Mouse (Mus musculus): ENCODE measurements around the gene Zdhhc4.
A peak's percentile ranks its signal among the peaks of the same experiment; 100 is the strongest.

Gene Zdhhc4

DNA sequence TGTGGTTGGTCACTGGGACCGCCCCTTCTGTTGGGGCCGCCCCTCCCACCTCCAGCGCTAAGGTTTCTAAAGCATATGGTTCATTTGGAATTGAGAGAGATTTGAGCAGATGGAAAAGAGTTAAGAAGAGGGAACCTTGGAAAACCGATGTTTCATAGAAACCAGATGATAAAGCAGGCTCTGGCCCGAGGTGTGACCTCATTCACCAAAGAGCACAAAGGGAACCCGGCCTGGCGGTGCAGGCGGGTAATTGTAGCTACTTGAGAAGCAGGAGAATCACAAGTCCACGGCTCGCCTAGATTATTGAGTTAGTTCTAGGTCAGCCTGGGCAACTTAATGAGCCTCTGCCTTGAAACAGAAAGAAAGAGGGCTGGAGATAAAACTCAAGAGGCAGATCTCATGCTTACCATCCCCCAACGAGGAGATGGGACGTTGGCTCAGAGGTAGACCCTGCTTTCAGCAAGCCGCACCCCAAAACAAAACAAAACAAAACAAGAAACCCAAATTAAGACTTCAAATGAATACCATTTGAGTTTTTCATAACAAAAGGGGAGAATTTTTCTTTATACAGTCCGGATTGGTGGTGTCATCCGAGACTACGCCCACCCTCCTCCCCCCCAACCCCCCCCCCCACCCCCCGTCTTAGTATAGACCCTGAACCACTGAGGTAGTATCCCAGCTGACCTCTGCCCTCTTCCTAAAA is 27.8 kb upstream of the Zdhhc4 start, which contains the start of gene Grid2ip:
Gene Grid2ip, plus strand, starts transcription at position 653 of the 703 bp plus-strand sequence.
- H3K36me3 ChIP-seq (ENCODE audit: control insufficient read depth, insufficient read depth, low read length, poor library complexity, severe bottlenecking), result no peaks in the 10 kb centered on the region
- no peak for DNase-seq (ENCODE audit: low read depth, low spot score)
- H3K27me3 ChIP-seq (ENCODE audit: control insufficient read depth, insufficient read depth, low read length, poor library complexity, severe bottlenecking), result no peaks in the 10 kb centered on the region

DNA sequence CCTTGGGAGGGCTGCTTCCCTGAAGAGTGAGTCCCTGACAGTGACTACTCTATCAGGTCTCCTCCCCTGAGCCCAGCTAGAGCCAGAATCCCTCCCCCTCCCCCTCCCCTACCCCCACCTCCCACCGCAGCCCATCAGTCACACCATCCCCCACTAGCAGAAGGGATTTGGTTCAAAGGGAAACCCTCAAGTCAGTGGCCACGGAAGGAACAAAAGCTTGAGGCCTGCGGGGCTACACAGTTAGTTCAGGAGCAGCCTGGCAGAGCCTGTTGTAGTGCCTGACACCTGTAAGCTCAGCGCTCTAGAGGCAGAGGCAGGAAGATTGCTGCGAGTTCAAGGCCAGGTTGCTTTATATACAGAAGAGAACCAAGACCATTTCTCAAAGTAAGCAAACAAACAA is 27.0 kb upstream of the Zdhhc4 start:
- H3K27me3 ChIP-seq (ENCODE audit: control insufficient read depth, insufficient read depth, low read length, poor library complexity, severe bottlenecking), result no peaks in the 10 kb centered on the region
- DNase-seq (ENCODE audit: low read depth, low spot score), result no peak
- H3K36me3 ChIP-seq (ENCODE audit: control insufficient read depth, insufficient read depth, low read length, poor library complexity, severe bottlenecking), result no peaks in the 10 kb centered on the region

DNA sequence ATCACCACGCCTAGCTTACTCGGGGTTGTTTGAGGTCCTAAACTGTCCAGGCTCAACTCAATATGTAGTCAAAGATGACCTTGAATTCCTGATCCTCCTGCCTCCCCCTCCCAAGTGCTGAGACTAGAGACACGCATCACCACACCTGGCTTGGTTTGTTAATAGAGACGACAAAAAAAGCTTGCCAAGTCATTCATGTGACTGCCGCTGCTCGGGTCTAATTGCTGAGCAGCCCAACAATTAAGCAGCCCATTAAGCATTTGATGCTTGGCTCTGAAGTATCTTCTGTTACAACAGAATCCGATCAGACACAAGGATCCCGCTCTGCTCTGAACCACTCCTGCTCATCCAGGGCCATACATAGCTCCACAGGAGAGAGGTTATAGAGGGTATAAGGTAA is 17.3 kb upstream of the Zdhhc4 start:
- DNase-seq (ENCODE audit: low read depth, low spot score), result no peak
- Histone ChIP-seq H3K27me3 (ENCODE audit: control insufficient read depth, insufficient read depth, low read length, poor library complexity, severe bottlenecking) (no peaks in the 10 kb centered on the region), H3K36me3 (ENCODE audit: control insufficient read depth, insufficient read depth, low read length, poor library complexity, severe bottlenecking) (no peaks in the 10 kb centered on the region)

DNA sequence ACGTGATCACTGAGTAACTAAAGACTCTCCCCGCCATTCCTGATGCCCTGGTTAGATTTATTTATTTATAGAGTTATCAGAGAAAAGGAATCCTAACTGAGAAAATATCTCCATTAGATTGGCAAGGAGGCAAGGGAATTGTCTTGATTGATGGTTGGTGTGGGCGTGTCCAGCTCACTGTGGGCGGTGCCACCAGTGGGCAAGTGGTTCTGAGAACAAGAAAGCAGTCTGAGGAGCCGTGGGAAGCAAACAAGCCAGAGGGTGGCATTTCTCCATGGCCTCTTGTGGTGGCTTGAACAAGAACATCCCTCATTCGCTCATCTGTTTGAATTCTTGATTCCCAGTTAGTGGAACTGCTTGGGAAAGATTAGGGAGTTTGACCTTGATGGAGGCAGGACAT is 10.5 kb upstream of the Zdhhc4 start:
- DNase-seq (ENCODE audit: low read depth, low spot score), result no peak
- Histone ChIP-seq H3K27me3 (ENCODE audit: control insufficient read depth, insufficient read depth, low read length, poor library complexity, severe bottlenecking) (no peaks in the 10 kb centered on the region), H3K36me3 (ENCODE audit: control insufficient read depth, insufficient read depth, low read length, poor library complexity, severe bottlenecking) (no peaks in the 10 kb centered on the region)

DNA sequence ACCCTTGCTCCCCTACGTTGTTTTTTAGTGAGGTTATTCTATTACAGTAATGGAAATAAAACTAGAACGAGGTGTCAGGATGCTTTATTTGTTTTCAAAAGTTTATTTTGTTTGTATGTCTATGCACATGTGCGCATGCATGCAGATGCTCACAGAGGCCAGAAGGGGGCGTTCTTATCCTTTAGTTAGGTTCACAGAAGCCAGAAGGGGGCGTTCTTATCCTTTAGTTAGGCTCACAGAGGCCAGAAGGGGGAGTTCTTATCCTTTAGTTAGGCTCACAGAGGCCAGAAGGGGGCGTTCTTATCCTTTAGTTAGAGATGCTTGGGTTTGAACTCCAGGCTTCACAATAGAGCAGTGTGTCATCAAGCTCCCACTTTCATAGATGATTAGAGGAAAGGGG is 7.5 kb upstream of the Zdhhc4 start:
- no peaks in the 10 kb centered on the region for H3K36me3 ChIP-seq (ENCODE audit: control insufficient read depth, insufficient read depth, low read length, poor library complexity, severe bottlenecking)
- peak; percentile 30 for DNase-seq (ENCODE audit: low read depth, low spot score)
- no peaks in the 10 kb centered on the region for H3K27me3 ChIP-seq (ENCODE audit: control insufficient read depth, insufficient read depth, low read length, poor library complexity, severe bottlenecking)

DNA sequence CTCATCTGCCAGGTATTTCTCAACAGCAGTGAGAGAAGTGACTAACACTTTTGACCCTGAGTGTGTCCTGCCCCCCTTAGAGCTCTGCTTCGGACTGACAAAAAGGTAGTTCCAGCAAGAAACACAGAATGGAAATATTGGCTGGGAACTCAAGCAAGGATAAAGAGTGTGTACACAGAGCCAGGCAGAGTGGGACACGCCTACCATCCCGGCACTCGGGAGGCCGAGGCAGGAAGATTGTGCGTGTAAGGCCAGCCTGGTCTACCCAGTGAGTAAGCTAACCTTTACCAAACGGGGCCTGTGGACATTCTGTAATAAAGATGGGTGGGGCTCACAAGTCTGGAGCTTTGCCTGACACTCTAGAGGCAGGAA is 6.0 kb upstream of the Zdhhc4 start:
- Histone ChIP-seq H3K27me3 (ENCODE audit: control insufficient read depth, insufficient read depth, low read length, poor library complexity, severe bottlenecking) (no peaks in the 10 kb centered on the region), H3K36me3 (ENCODE audit: control insufficient read depth, insufficient read depth, low read length, poor library complexity, severe bottlenecking) (no peaks in the 10 kb centered on the region)
- DNase-seq (ENCODE audit: low read depth, low spot score), result no peak

DNA sequence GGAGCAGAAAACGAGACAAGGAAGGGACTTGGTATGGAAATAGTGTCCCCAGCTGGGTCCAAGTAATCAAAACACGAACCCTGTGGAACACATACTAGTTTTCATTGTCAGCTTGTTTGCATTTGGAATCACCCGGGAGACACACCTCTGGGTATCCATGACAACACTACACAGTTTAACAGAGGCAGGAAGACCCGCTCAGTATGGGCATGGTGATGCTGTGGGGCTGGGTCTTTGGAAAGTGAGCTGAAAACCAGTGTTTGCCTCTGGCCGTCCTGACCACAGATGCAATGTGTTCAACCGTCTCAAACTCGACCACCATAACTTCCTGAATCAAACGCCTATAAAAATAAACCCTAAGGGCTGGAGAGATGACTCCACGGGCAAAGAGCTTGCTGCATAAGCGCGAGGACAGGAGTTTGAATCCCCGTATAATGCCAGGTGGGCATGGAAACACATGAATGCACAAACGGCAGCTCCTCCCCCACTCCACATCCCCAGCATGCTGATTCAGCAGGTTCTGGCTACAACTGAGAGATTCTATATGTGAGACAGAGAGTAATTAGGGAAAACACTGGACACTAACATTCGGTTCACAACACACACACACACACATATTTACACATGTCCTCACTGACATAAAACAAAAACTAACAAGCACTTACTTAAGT is 5.5 kb upstream of the Zdhhc4 start:
- Histone ChIP-seq H3K36me3 (ENCODE audit: control insufficient read depth, insufficient read depth, low read length, poor library complexity, severe bottlenecking) (no peaks in the 10 kb centered on the region), H3K27me3 (ENCODE audit: control insufficient read depth, insufficient read depth, low read length, poor library complexity, severe bottlenecking) (no peaks in the 10 kb centered on the region)
- peak; percentile 19 for DNase-seq (ENCODE audit: low read depth, low spot score)

DNA sequence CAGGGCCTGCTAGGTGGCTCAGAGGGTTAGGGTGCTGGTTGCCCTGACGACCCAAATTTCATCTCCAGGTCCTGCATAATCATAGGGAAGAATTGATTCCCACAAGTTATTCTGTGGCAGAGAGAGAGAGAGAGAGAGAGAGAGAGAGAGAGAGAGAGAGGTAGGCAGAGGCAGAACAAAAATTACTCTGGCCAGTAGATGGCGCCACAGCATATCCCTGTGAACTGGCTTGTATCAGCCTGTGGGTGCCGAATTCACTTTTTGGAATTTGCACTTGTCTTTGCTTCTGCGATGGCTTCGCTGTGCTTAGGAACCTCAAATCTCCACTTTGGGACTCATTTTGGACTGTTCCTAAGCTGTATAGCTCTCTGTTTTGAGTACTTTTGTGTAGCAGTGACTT is 4.8 kb upstream of the Zdhhc4 start:
- no peaks in the 10 kb centered on the region for H3K27me3 ChIP-seq (ENCODE audit: control insufficient read depth, insufficient read depth, low read length, poor library complexity, severe bottlenecking)
- peak; percentile 88 for DNase-seq (ENCODE audit: low read depth, low spot score)
- H3K36me3 ChIP-seq (ENCODE audit: control insufficient read depth, insufficient read depth, low read length, poor library complexity, severe bottlenecking), result no peaks in the 10 kb centered on the region

DNA sequence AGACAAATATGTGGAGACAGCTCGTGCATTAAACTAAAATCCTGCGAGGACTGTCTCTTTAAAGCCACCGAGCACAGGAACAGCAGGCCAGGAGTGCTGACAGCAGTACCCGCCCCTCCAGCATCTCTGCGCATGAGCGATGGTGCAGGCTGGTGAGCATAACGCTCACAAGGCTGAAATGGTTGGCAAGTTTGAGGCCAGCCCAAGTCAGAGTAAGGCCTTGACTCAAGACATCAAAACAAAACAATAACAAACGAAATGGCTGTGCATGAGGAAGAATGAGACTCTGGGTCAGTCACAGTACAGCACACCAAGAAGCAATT is 11.8 kb downstream of the Zdhhc4 start:
- Histone ChIP-seq H3K27me3 (ENCODE audit: control insufficient read depth, insufficient read depth, low read length, poor library complexity, severe bottlenecking) (no peaks in the 10 kb centered on the region), H3K36me3 (ENCODE audit: control insufficient read depth, insufficient read depth, low read length, poor library complexity, severe bottlenecking) (peaks cover 1% of the 10 kb centered on the region)
- no peak for DNase-seq (ENCODE audit: low read depth, low spot score)

DNA sequence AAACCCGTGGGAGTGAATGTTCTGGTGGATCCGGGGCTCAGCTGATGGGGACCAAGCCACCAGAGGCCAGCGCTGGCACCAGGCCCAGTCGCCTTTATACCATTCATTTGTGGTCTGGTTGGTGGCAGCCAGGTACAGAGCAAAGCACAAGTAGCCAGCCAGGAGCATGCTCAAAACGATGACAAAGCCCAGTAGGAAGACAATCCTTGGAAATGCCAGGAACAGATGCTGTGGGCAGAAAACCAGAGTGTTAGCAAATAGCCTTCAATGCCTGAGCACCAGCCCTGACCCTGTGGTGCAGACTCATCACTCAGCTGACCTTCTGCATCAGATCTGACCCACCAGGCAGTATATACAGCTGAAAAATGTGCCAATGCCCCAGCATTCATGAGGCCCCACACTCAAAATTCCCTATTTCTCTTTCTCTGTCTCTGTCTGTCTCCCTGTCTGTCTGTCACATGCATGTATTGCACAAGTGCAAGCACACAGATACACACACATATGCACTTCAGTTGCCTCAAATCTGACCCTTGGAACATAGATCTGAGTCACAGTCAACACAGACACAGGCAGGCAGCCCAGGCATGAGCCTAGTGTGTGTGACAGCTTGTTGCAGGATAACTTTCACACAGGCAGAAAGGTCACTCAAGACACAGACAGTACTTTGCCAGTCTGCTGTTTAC is 12.3 kb downstream of the Zdhhc4 start:
- H3K36me3 ChIP-seq (ENCODE audit: control insufficient read depth, insufficient read depth, low read length, poor library complexity, severe bottlenecking), result peaks cover 1% of the 10 kb centered on the region
- no peaks in the 10 kb centered on the region for H3K27me3 ChIP-seq (ENCODE audit: control insufficient read depth, insufficient read depth, low read length, poor library complexity, severe bottlenecking)
- DNase-seq (ENCODE audit: low read depth, low spot score), result no peak

DNA sequence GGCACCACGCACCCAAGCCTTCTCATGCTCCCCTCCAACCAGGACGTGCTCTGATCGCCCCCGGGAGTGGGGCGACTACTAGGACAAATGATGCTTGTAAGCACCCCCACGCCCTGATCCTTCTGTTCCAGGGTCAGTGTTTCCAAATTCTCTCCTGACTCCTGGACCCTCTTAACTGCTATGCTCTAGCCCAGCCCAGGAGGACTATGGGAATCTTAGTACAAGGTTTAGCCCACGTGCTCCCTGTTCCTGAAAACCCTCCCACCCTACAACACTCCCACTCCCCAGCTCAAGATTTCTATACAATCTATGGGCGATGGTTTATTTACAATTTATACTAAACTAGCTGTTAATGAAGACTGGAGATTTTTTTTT is 13.6 kb downstream of the Zdhhc4 start:
- DNase-seq (ENCODE audit: low read depth, low spot score), result no peak
- Histone ChIP-seq H3K27me3 (ENCODE audit: control insufficient read depth, insufficient read depth, low read length, poor library complexity, severe bottlenecking) (no peaks in the 10 kb centered on the region), H3K36me3 (ENCODE audit: control insufficient read depth, insufficient read depth, low read length, poor library complexity, severe bottlenecking) (peaks cover 6% of the 10 kb centered on the region)

DNA sequence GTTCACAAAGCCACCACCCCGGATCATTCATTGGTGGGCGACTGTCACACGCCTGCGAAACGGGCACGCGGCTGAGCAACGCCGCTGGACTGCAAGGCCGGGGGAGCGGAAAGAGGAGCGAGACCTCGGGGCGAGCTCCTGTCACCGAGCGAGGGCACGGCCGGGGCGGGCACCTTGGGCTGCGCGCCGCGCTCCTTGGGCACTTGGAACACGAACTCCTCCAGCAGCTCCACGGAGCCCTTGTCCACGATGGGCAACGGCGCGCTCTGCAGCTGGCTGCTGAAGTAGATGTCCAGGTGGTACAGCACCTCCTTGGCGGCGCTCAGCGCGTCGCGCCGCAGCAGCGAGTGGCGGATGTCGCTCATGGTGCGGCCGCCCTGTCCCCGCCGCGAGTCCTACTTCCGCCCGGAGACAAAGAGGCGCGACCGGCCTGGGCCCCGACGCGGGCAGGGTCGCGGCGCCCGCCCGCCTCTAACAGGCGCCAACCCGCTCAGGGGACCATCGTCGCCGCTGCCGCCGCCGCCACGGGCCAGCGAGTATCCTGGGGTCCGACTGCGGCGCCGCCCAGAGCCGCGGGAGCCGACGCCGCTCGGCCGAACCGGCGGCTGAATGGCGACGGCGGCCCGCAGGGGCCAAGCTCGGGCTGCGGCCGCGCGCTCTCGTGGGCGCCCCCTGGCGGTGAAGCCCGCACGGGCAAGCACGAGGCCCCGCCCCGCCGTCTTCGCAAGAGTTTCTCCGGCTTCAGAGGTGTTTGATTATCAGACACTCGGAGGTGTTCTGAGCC is 14.1 kb downstream of the Zdhhc4 start, which contains the start of gene E130309D02Rik:
Gene E130309D02Rik, minus strand, starts transcription at position 631 of the 784 bp plus-strand sequence.
- no peaks in the 10 kb centered on the region for H3K27me3 ChIP-seq (ENCODE audit: control insufficient read depth, insufficient read depth, low read length, poor library complexity, severe bottlenecking)
- peaks cover 9% of the 10 kb centered on the region for H3K36me3 ChIP-seq (ENCODE audit: control insufficient read depth, insufficient read depth, low read length, poor library complexity, severe bottlenecking)

DNA sequence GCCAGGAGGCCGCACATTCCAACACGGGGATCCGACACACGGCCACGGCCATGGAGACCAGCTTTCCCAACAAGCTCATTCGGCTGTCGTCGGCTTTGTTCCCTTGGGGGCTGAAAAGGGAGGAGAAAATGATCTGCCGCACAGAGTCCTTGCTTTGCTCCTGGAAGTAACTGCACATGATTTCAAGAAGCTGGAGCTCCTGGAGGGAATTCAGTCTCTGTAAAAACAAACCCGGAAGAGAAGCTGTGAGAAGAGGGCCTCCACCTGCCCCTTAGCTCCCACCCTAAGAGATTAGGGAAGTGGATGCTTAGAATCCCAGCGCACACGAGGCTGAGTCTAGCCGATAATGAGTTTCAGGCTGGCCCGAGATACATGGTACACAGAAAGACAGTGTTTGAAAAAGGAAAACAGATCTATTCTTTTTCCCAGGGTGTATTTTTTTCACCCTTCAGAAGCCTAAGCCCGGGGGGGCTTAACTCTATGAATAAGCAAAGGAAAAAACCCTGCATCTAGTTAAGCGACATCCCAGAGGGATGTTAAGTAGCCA is 14.8 kb downstream of the Zdhhc4 start:
- peak; percentile 15 for DNase-seq (ENCODE audit: low read depth, low spot score)
- peaks cover 10% of the 10 kb centered on the region for H3K36me3 ChIP-seq (ENCODE audit: control insufficient read depth, insufficient read depth, low read length, poor library complexity, severe bottlenecking)
- H3K27me3 ChIP-seq (ENCODE audit: control insufficient read depth, insufficient read depth, low read length, poor library complexity, severe bottlenecking), result no peaks in the 10 kb centered on the region

More for the DNA sequence above, 14.1 kb downstream of the Zdhhc4 start, which contains the start of gene E130309D02Rik:
- DNase-seq (ENCODE audit: low read depth, low spot score), result peak; percentile 92

DNA sequence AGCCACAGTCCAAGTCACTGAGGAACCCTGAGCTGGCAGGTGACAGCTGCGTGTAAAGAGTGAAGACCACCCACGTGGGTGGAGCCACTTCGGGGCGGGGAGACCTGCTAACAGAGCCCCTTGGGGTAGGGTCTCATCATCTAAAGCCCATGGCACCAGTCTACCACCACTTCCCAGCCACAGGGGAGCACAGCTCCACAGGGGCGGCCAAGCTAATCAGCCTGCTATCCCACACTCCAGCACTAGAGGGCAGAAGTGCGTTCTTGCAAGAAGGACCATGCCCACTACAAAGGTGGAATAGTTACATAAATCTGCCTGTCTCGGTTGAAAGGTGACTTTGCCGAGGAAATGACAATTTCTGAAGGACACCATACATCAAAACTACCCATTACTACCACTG is 17.2 kb downstream of the Zdhhc4 start:
- no peaks in the 10 kb centered on the region for H3K27me3 ChIP-seq (ENCODE audit: control insufficient read depth, insufficient read depth, low read length, poor library complexity, severe bottlenecking)
- H3K36me3 ChIP-seq (ENCODE audit: control insufficient read depth, insufficient read depth, low read length, poor library complexity, severe bottlenecking), result peaks cover 14% of the 10 kb centered on the region
- peak; percentile 92 for DNase-seq (ENCODE audit: low read depth, low spot score)
